Mouse (Mus musculus): ENCODE measurements at regions not wholly inside any gene's neighbourhood (a gene's known extent, or its start where the extent isn't known, plus 50 kb on each side); places are given as distances from the start of the nearest gene placed in this dataset.
"Not testable (repeated sequence)": the region's sequence is repeated elsewhere in the genome, so short reads cannot be mapped to it uniquely, and the experiment has no call there.

DNA sequence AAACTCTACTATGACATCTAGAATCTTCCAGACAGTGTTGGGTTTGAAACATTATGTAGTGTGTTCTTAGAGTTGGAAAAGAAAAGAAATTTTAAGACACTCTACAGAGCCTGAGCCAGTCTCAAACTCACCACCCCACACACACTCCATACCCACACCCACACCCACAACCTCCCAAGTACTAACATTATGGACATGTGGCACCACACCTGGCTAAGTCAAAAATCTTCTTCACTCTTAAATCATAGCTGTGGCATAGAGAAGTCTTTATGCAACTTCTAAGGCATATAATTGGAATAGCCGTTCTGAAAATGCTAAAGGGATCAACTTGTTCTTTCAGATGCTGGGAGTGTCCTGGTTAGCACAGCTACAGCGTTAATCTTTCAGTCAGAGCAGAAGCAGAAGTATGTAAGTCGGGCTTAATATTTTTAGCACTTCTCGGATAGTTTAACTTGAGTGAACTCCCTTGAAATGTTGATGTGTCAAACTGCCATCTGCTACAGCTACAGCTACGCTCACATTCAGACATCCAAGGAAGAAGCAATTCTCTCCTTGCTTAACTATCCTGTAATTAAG, 68.6 kb upstream of the Creb1 start:
- intact Hi-C loops (cut with DNase I) = no loop called here
- no peak for DNase-seq (ENCODE audit: low spot score)

- intact Hi-C loops (cut with DNase I) = not testable (repeated sequence)
These were observed 70.8 kb upstream of the Creb1 start for GRCm38 (mm10) chr1:64461616-64462015.

DNA sequence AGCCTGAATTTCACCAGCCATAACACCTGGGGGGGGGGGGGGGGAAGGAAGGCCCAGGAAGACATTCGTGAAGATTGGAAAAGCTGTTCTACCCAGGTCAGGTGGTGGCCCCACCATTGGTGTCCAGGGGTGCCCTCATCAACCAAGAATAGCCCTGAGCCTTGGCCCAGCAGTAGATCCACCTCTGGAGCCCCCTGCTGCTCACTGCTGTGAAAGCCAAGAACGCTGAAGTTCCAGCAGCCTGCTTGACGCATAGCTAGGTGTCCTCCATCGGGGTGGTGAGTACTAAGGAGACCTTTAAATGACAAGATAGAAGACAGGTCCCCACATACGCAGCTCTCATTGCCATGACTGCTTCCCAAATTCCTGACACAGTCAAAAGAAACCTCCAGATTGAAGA, 74.6 kb upstream of the Creb1 start:
- DNase-seq (ENCODE audit: low spot score) = no peak
- intact Hi-C loops (cut with DNase I) = no loop called here

More at GRCm38 (mm10) chr1:64461616-64462015, 70.8 kb upstream of the Creb1 start:
- DNase-seq (ENCODE audit: low spot score) = not testable (repeated sequence)

DNA sequence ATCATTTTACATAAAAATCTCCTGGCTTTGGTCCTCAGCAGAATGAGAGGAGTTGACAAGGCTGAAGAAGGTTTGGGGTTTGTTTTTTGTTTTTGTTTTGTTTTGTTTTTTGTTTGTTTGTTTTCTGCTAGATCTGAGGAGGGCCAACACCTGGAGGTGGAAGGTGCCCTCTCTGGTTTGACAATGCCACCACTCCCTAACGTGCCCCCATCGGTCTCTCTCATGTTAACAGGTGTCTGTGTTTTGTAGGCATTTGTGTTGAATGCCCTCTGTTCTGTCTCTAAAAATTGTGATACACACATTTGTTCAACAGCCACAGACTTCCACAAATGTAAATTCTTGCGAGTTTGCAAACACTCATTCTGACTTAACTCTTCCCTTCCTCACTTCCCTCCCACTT, 83.3 kb upstream of the Creb1 start:
- intact Hi-C loops (cut with DNase I) = loop anchor here (2.0 to 5.0 kb wide), 5 partner anchors 227 to 790 kb away; no protein-coding TSS in a partner anchor
- no peak for DNase-seq (ENCODE audit: low spot score)

GRCm38 (mm10) chr1:64448090-64448489, 84.4 kb upstream of the Creb1 start:
- intact Hi-C loops (cut with DNase I) = loop anchor here (2.0 to 5.0 kb wide), 5 partner anchors 226 to 789 kb away; no protein-coding TSS in a partner anchor
- DNase-seq (ENCODE audit: low spot score) = no peak

DNA sequence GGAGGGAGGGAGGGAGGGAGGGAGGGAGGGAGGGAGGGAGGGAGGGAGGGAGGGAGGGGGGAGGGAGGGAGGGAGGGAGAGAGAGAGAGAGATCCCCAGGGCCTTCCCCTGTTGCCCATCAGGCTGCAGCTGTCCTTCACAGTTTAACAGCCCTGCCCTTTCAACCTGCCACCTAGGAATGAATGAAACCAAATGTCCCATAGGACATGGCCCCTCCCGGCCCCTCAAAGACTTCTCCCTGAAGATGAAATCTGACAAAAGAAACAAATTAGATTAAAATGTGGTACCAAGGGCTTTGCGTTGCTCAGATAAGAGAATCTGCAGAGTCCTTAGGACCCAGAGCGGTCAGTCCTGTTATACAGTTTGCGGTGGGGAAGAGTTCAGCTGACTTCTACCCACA, 86.0 kb upstream of the Creb1 start:
- intact Hi-C loops (cut with DNase I) = loop anchor here (1.0 to 5.0 kb wide), 5 partner anchors 224 to 683 kb away; no protein-coding TSS in a partner anchor
- DNase-seq (ENCODE audit: low spot score) = no peak

DNA sequence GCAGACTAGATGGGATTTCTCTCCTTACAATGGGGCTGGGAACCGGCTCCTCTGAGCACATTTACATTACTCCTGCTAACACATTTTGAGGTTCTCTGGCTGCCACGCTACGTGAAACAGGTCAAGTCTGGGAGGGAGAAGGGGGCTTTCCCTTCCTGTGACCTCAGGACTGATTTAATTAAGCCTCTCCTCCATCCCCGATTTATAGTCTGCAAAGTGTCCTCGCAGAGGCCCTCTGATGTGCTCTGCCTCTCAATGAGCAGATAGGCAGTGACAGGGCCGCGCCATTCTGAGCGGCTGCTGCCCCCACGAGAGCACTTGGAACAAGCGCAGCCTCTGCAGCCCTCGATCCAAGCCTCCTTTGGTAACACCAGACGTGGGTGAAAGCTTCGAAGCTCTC, 86.5 kb upstream of the Creb1 start:
- intact Hi-C loops (cut with DNase I) = loop anchor here (1.0 to 5.0 kb wide), 6 partner anchors 224 to 683 kb away; no protein-coding TSS in a partner anchor
- peak; percentile 56 for DNase-seq (ENCODE audit: low spot score)

DNA sequence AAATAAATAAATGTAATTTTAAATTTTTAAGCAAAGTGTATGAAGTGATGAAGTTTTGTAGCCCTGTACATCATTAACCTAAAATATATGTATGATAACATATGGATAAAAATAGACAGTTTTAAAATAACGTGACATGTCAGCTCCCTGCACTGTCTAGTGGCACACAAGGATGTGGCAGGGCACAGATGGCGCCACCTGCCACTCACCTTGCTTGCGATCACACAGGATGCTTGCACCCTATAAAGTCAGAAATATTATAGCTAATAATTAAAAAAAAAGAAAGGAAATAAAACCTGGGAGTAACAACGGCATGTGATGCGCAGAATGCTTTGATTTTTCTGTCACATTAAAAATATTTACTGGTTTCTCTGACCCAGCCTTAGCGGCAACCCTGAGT, 89.0 kb upstream of the Creb1 start:
- DNase-seq (ENCODE audit: low spot score) = no peak
- intact Hi-C loops (cut with DNase I) = loop anchor here (5.0 kb wide), 2 partner anchors 136 to 301 kb away; no protein-coding TSS in a partner anchor

GRCm38 (mm10) chr1:64442179-64442874, 90.1 kb upstream of the Creb1 start:
- intact Hi-C loops (cut with DNase I) = loop anchor here (5.0 kb wide), 2 partner anchors 135 to 300 kb away; no protein-coding TSS in a partner anchor
- DNase-seq (ENCODE audit: low spot score) = no peak

GRCm38 (mm10) chr1:64423256-64423655, 109.2 kb upstream of the Creb1 start:
- intact Hi-C loops (cut with DNase I) = no loop called here
- DNase-seq (ENCODE audit: low spot score) = no peak

- intact Hi-C loops (cut with DNase I) = loop anchor here (5.0 kb wide), 1 partner anchor 201 kb away; no protein-coding TSS in a partner anchor
- no peak for DNase-seq (ENCODE audit: low spot score)
These were observed 113.9 kb upstream of the Creb1 start for GRCm38 (mm10) chr1:64418567-64418966.

- intact Hi-C loops (cut with DNase I) = loop anchor here (5.0 kb wide), 1 partner anchor 199 kb away; no protein-coding TSS in a partner anchor
- DNase-seq (ENCODE audit: low spot score) = no peak
These were observed 116.5 kb upstream of the Creb1 start for GRCm38 (mm10) chr1:64415906-64416305.

GRCm38 (mm10) chr1:64413181-64413560, 119.3 kb upstream of the Creb1 start:
- intact Hi-C loops (cut with DNase I) = no loop called here
- DNase-seq (ENCODE audit: low spot score) = no peak

DNA sequence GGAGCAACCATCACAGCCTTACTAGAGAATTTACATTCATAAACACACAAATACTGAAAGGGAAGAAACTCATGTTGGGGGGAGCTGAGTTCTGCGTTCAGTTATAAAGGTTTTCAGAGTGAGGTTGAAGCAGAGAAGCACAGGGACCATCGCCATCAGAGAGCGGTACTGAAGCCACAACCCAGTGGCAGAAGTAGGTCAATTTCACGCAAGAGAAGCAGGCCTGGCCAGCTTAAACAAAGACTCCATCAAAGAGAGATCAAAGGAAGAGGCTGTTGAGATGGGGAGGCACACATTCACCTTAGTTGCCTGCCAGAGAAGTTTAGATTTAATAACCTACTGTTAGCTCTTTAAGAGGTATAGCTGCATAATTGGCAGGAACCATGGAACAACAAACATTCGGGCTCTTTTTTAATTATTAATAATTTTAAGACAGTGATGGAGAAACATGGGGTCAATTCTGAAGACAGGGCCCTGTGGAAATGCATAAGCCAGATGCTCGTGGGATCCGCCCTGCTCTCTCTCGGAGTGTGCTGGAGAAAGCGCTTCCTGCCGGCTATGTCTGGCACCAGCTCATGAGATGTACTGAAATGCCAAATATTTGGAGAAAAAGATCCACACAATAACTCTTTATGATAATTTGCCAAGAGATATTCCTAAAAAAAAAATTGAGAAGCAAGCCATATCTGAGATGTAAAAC, 119.8 kb upstream of the Creb1 start:
- intact Hi-C loops (cut with DNase I) = no loop called here
- no peak for DNase-seq (ENCODE audit: low spot score)

DNA sequence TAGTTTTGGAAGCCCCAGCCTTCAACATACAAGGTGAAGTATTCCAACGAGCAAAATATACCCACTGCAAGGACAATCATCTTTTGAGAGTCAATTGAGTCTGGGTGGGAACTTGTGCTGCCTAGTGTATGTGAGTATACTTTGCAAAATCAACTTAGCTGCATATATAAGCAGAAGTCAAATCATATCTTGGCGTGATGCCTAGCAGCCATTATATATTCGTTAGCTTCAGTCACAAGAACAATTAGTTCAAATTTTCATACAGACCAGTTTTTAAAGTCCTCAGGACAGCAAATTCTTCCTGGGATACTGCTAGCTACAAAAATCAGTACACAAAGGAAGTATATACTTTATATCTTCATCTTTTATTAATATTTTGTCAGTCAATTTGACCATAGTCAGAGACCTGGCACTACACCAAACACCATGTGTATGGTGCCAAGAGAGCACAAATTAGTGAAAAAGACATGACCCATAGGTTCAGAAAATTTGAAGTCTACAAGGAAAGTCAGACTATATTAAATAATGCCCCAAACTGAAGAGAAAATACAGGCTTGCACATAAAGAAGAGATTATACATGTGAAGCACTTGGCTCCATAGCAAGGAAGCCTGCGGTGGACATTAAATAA, 120.5 kb upstream of the Creb1 start:
- no peak for DNase-seq (ENCODE audit: low spot score)
- intact Hi-C loops (cut with DNase I) = no loop called here

DNA sequence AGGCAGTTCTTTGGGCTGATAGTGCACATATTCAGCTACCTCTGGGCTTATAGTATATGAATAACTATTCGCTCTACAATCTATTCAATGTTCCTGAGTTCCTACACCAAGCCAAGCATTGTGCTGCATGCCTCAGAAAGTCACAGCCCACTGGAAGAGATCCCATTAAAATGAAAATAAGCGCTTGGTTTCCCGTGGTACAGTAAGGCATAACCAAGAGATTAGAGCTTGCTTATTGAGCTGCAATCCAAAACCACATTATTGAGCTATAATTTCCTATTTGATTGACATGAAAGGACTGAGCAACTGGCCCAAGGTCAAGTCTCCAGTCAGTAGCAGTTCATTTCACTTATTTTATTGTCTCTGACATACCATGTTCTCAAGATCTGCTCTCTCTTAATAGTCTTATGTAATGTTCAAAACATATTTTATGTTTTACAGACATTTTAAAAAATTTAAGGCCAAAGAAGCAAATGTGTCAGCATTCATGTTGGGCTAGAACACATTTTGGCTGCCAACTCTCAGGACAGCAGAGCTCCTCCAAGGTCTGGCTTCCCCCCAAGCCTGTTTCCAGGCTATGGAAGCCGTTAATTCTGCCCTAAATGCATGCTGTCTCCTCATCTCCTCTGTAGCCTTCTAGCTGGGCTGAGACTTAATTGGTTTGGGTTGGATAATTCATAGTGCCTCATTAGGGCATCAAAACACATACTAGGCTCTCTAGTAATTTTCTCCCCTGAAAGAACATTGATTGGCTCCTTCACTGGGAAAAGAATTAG, 123.5 kb upstream of the Creb1 start:
- DNase-seq (ENCODE audit: low spot score) = no peak
- intact Hi-C loops (cut with DNase I) = no loop called here

- DNase-seq (ENCODE audit: low spot score) = no peak
- intact Hi-C loops (cut with DNase I) = no loop called here
These were observed 140.9 kb upstream of the Creb1 start for GRCm38 (mm10) chr1:64391525-64391924.

DNA sequence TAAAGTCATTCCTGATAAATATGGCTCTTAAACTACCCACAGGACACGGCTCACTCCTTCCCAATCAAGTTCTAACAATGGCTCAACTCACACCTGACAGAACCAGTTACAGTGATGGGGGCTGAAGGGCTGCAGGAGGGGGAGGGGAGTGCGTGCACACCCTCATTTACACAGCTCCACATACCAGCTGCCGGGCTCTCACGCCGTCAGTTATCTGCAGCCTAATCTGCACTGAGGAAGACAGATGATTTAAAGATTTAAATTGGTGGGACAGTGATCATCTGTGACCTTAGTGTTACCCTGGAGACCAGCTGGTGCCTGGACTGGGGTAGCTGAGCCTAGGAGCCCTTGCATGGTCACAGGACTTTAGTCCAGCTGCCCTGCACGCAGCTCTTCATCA, 151.2 kb upstream of the Creb1 start:
- intact Hi-C loops (cut with DNase I) = no loop called here
- no peak for DNase-seq (ENCODE audit: low spot score)

DNA sequence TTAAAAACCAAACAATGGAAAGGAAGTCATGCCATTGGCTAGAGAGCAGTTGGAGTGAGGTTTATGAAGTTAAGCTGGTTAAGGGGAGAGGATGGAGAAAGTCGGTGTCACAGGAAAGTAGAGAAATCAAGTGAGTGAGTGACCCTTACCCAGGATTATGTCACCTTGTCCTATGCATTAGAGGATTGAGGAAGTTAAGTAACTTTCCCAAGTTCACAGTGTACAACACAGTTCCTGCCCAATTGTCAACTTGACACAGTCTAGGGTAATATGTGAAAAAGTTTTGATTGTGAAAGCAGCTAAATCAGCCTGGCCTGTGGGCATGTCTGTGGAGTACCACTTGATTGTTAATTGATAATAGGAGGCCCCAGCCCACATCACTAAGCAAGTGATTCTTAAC, 156.0 kb upstream of the Creb1 start:
- intact Hi-C loops (cut with DNase I); DNase-seq (ENCODE audit: low spot score): not testable (repeated sequence)
